ENCODE assay signal across 7 mouse cellular contexts in the genomic region with DNA sequence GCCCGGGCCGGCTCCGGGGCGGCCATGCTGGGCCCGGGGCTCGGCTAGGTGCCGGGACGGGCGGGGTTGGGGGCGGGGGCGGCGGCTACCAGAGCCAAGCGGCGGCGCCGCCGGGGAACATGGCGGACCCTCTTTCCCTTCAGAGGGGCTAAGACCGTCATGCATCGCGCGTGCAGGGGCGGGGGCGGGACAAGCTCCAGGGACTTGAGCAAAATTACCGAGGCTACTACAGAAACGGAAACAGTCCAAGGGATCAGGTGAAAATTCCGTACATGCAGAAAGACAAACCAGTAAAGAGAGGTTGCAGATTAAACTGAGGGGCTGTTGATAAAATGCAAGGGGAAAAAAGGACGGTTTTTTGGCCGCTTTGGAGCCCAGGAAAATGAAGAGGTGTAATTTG. TPM values are rescaled to one million over a fixed set of nuclear protein-coding genes. Genes with fewer than 3 reads are reported as not detected.
DNase-seq lines count a peak whose midpoint lies in the region; ATAC-seq and TF ChIP-seq lines count a peak whose summit lies in the region.

A gene (minus strand): TSS at position 159 of the 400 bp plus-strand sequence.

- TF ChIP-seq CTCF in gastrocnemius, adult 2 months (IDR thresholded peaks at IDR 0.05): no peak

- H3K27ac ChIP-seq in gastrocnemius, adult 2 months: peak within 1 kb of the TSS; percentile 98

- intact Hi-C loops in gastrocnemius, adult 2 months (cut with DNase I): loop anchor here (5.0 kb wide), 2 partner anchors 69 to 154 kb away; a partner anchor contains a TSS
- intact Hi-C loops in left cerebral cortex, postnatal 14 days (cut with DNase I): loop anchor here (5.0 kb wide), 1 partner anchor 69 kb away; no protein-coding TSS in a partner anchor

- ATAC-seq in common myeloid progenitor, adult 5-6 weeks (replicated peaks; ENCODE audit: low read depth, poor library complexity, severe bottlenecking): peak; percentile 91

- DNase-seq in adrenal gland, adult (ENCODE audit: inconsistent age in 2 of 2, low spot score in 1 of 2): peak; percentile 87 to 95
- peak; percentile 89 for DNase-seq in gastrocnemius, adult 2 months
- DNase-seq in induced T-regulatory cell, adult 2 months (ENCODE audit: low read depth): peak; percentile 94
- DNase-seq in left cerebral cortex, postnatal 14 days (ENCODE audit: low spot score in 2 of 2): peak; percentile 81 to 83
- DNase-seq in mesoderm, embryonic 11.5 days (ENCODE audit: low read depth, low spot score): peak; percentile 94
- peak; percentile 66 to 78 for DNase-seq in right cerebral cortex, postnatal 36 days (ENCODE audit: low spot score in 2 of 2)

- H3K4me3 ChIP-seq in gastrocnemius, adult 2 months: peak within 1 kb of the TSS; percentile 99

RNA-seq across cellular contexts. Expression of the gene that starts here (rescaled TPM):
- 55.1 and 94.1 TPM in 2 replicates for total RNA-seq in common myeloid progenitor, adult 5-6 weeks (2017)
- 100 to 1,000 TPM; 170 to 204 TPM for total RNA-seq in gastrocnemius, adult 2 months (2021)
- total RNA-seq in left cerebral cortex, postnatal 14 days (2021): 100 to 1,000 TPM; 387 to 395 TPM

Comparison
In these comparisons a context has a peak if more than half of its experiments do, and no peak if none do; other contexts are left out.
1. Peak in every context shown above with its lines: DNase-seq, ATAC-seq, H3K4me3 ChIP-seq and H3K27ac ChIP-seq.